Mouse (Mus musculus) MEL (cell line): Measurements from ENCODE around the gene Dhrs9. TPM values are rescaled to one million over a fixed set of nuclear protein-coding genes. Genes with fewer than 3 reads are reported as not detected.

ENCODE experiments used
- DNase-seq: peaks from one replicate; pipeline ENCODE4 v3.0.0; 2011; ENCODE audit warnings: low read depth, low spot score
- H3K27ac ChIP-seq: 2 replicates; pipeline ENCODE4 v1.5.1; 2012; ENCODE audit warnings: low read depth, mild to moderate bottlenecking, control low read depth, low read length, moderate library complexity; ENCODE audit not compliant: control insufficient read depth
- H3K27me3 ChIP-seq, 2 experiments: fragments of 150-350 bp in 1 of 2; sonication (generic) in 1 of 2; 2 replicates each; pipeline ENCODE4 v1.6.1; 2012; ENCODE audit warnings: low read length in 2 of 2, mild to moderate bottlenecking in 2 of 2, improper control_type of control experiment in 1 of 2, moderate library complexity in 1 of 2; ENCODE audit not compliant: insufficient read depth in 2 of 2, control insufficient read depth in 1 of 2
- H3K36me3 ChIP-seq, 2 experiments: 2 replicates each; pipeline ENCODE4 v1.6.1; 2012 to 2014; ENCODE audit warnings: low read length in 2 of 2, improper control_type of control experiment in 1 of 2, inconsistent platforms in 1 of 2, mild to moderate bottlenecking in 1 of 2; ENCODE audit not compliant: insufficient read depth in 2 of 2, control insufficient read depth in 1 of 2
- H3K4me1 ChIP-seq, 2 experiments: fragments of 150-350 bp in 1 of 2; sonication (generic) in 1 of 2; 2 replicates each; pipeline ENCODE4 v1.6.1; 2012; ENCODE audit warnings: low read length in 2 of 2, improper control_type of control experiment in 1 of 2, mild to moderate bottlenecking in 1 of 2; ENCODE audit not compliant: insufficient read depth in 2 of 2, control insufficient read depth in 1 of 2
- H3K4me3 ChIP-seq, 2 experiments: fragments of 150-350 bp in 1 of 2; sonication (generic) in 1 of 2; 2 replicates each; pipeline ENCODE4 v1.5.1; 2012; ENCODE audit warnings: low read depth in 2 of 2, low read length in 2 of 2, mild to moderate bottlenecking in 2 of 2, moderate library complexity in 2 of 2, control low read depth in 1 of 2, improper control_type of control experiment in 1 of 2; ENCODE audit not compliant: control insufficient read depth in 1 of 2, insufficient read depth in 1 of 2
- H3K79me2 ChIP-seq: 2 replicates; pipeline ENCODE4 v1.6.1; 2012; ENCODE audit warnings: mild to moderate bottlenecking, low read length, moderate library complexity; ENCODE audit not compliant: control insufficient read depth, poor library complexity, insufficient read depth
- H3K9ac ChIP-seq: 2 replicates; pipeline ENCODE4 v1.6.1; 2012; ENCODE audit warnings: low read depth, mild to moderate bottlenecking, control low read depth, low read length, moderate library complexity; ENCODE audit not compliant: control insufficient read depth, poor library complexity, severe bottlenecking
- H3K9me3 ChIP-seq: fragments of 150-350 bp; sonication (generic); replicated peaks from 2 replicates; pipeline ENCODE4 v1.6.1; 2012; ENCODE audit warnings: mild to moderate bottlenecking, low read length, improper control_type of control experiment, moderate library complexity; ENCODE audit not compliant: insufficient read depth
- BHLHE40 ChIP-seq: IDR thresholded peaks from 2 replicates; pipeline ENCODE4 v1.6.1; 2012; ENCODE audit warnings: low read depth, mild to moderate bottlenecking, inconsistent platforms, low read length, improper control_type of control experiment, borderline replicate concordance
- CHD1 ChIP-seq: IDR thresholded peaks from 2 replicates; pipeline ENCODE4 v1.6.1; 2012; ENCODE audit warnings: low read depth, mild to moderate bottlenecking, inconsistent platforms, low read length, improper control_type of control experiment
- CTCF ChIP-seq, 3 experiments: IDR thresholded peaks in 2 of 3; conservative IDR thresholded peaks in 1 of 3; 2 replicates each; pipeline ENCODE4 v1.5.1; 2011 to 2012; ENCODE audit warnings: low read length in 3 of 3, low read depth in 2 of 3, mild to moderate bottlenecking in 2 of 3, improper control_type of control experiment in 1 of 3, inconsistent platforms in 1 of 3, mixed read lengths in 1 of 3, moderate library complexity in 1 of 3; ENCODE audit not compliant: control insufficient read depth in 1 of 3, insufficient read depth in 1 of 3, poor library complexity in 1 of 3, severe bottlenecking in 1 of 3
- E2F4 ChIP-seq: IDR thresholded peaks from 2 replicates; pipeline ENCODE4 v1.6.1; 2011; ENCODE audit warnings: low read depth, low read length, improper control_type of control experiment, borderline replicate concordance
- EP300 ChIP-seq, 2 experiments: IDR thresholded peaks; 2 replicates each; pipeline ENCODE4 v1.6.1; 2011; ENCODE audit warnings: improper control_type of control experiment in 2 of 2, low read length in 2 of 2, low read depth in 1 of 2, mild to moderate bottlenecking in 1 of 2
- ETS1 ChIP-seq: IDR thresholded peaks from 2 replicates; pipeline ENCODE4 v1.6.1; 2012; ENCODE audit warnings: low read depth, mild to moderate bottlenecking, inconsistent platforms, low read length, improper control_type of control experiment, moderate library complexity
- GABPA ChIP-seq: IDR thresholded peaks from 2 replicates; pipeline ENCODE4 v1.6.1; 2012; ENCODE audit warnings: low read depth, mild to moderate bottlenecking, inconsistent platforms, low read length, improper control_type of control experiment, moderate library complexity
- GATA1 ChIP-seq: IDR thresholded peaks from 2 replicates; pipeline ENCODE4 v1.6.1; 2011; ENCODE audit warnings: low read depth, low read length, improper control_type of control experiment
- JUND ChIP-seq: IDR thresholded peaks from 2 replicates; pipeline ENCODE4 v1.6.1; 2011; ENCODE audit warnings: low read depth, mild to moderate bottlenecking, improper control_type of control experiment, low read length
- MAFK ChIP-seq: IDR thresholded peaks from 2 replicates; pipeline ENCODE4 v1.6.1; 2011; ENCODE audit warnings: low read depth, mild to moderate bottlenecking, low read length, improper control_type of control experiment, borderline replicate concordance
- MAX ChIP-seq: IDR thresholded peaks from 2 replicates; pipeline ENCODE4 v1.6.1; 2011; ENCODE audit warnings: low read length, improper control_type of control experiment
- MAZ ChIP-seq: IDR thresholded peaks from 2 replicates; pipeline ENCODE4 v1.6.1; 2012; ENCODE audit warnings: low read depth, mild to moderate bottlenecking, inconsistent platforms, low read length, improper control_type of control experiment
- MXI1 ChIP-seq: IDR thresholded peaks from 2 replicates; pipeline ENCODE4 v1.6.1; 2011; ENCODE audit warnings: mild to moderate bottlenecking, low read depth, low read length, improper control_type of control experiment
- MYB ChIP-seq: IDR thresholded peaks from 2 replicates; pipeline ENCODE4 v1.6.1; 2011; ENCODE audit warnings: mild to moderate bottlenecking, low read depth, low read length, improper control_type of control experiment
- MYC ChIP-seq: IDR thresholded peaks from 2 replicates; pipeline ENCODE4 v1.6.1; 2011; ENCODE audit warnings: low read depth, mild to moderate bottlenecking, low read length, improper control_type of control experiment, moderate library complexity
- POLR2A ChIP-seq, 2 experiments: IDR thresholded peaks; 2 replicates each; pipeline ENCODE4 v1.6.1; 2011 to 2012; ENCODE audit warnings: low read length in 2 of 2, mild to moderate bottlenecking in 2 of 2, control low read depth in 1 of 2, improper control_type of control experiment in 1 of 2, low read depth in 1 of 2, moderate library complexity in 1 of 2; ENCODE audit not compliant: control insufficient read depth in 1 of 2, insufficient read depth in 1 of 2, poor library complexity in 1 of 2
- POLR2AphosphoS2 ChIP-seq: IDR thresholded peaks from 2 replicates; pipeline ENCODE4 v1.6.1; 2011; ENCODE audit warnings: low read length, improper control_type of control experiment
- RAD21 ChIP-seq: IDR thresholded peaks from 2 replicates; pipeline ENCODE4 v1.6.1; 2011; ENCODE audit warnings: mild to moderate bottlenecking, low read depth, low read length, improper control_type of control experiment
- RCOR1 ChIP-seq: IDR thresholded peaks from 2 replicates; pipeline ENCODE4 v1.6.1; 2012; ENCODE audit warnings: low read depth, mild to moderate bottlenecking, inconsistent platforms, low read length, improper control_type of control experiment
- SMC3 ChIP-seq: IDR thresholded peaks from 2 replicates; pipeline ENCODE4 v1.6.1; 2011; ENCODE audit warnings: low read depth, low read length, improper control_type of control experiment
- UBTF ChIP-seq: IDR thresholded peaks from 2 replicates; pipeline ENCODE4 v1.6.1; 2012; ENCODE audit warnings: low read depth, mild to moderate bottlenecking, inconsistent platforms, low read length, improper control_type of control experiment, moderate library complexity, borderline replicate concordance; ENCODE audit not compliant: insufficient read depth
- USF1 ChIP-seq: IDR thresholded peaks from 2 replicates; pipeline ENCODE4 v1.6.1; 2014; ENCODE audit warnings: low read depth, mild to moderate bottlenecking, inconsistent platforms, low read length, improper control_type of control experiment, moderate library complexity
- ZC3H11A ChIP-seq: IDR thresholded peaks from 2 replicates; pipeline ENCODE4 v1.6.1; 2012; ENCODE audit warnings: low read depth, mild to moderate bottlenecking, inconsistent platforms, low read length, improper control_type of control experiment
- ZMIZ1 ChIP-seq: IDR thresholded peaks from 2 replicates; pipeline ENCODE4 v1.6.1; 2012; ENCODE audit warnings: low read depth, mild to moderate bottlenecking, inconsistent platforms, low read length, improper control_type of control experiment, moderate library complexity
- ZNF384 ChIP-seq: IDR thresholded peaks from 2 replicates; pipeline ENCODE4 v1.6.1; 2012; ENCODE audit warnings: low read depth, mild to moderate bottlenecking, inconsistent platforms, low read length, improper control_type of control experiment
- polyA plus RNA-seq, 2 experiments: library from polyadenylated mRNA; stranded (reverse) in 1 of 2; unstranded in 1 of 2; fragments of >175 nt in 1 of 2; fragments of >200 nt in 1 of 2; gene quantifications; 2 replicates each; pipeline versions ENCODE4 v1.2.1 to v1.2.4; 2012; ENCODE audit warnings: low replicate concordance in 2 of 2, low read depth in 1 of 2; ENCODE audit not compliant: insufficient read length in 2 of 2, insufficient read depth in 1 of 2, missing spikeins in 1 of 2
- total RNA-seq: library from RNA; depleted of rRNA; stranded (reverse); fragments of 300-350 nt; gene quantifications from 2 replicates; pipeline ENCODE4 v1.2.3, GENCODE M21; 2012

Gene Dhrs9
- total and polyA plus RNA-seq, 3 experiments: not detected

DNA sequence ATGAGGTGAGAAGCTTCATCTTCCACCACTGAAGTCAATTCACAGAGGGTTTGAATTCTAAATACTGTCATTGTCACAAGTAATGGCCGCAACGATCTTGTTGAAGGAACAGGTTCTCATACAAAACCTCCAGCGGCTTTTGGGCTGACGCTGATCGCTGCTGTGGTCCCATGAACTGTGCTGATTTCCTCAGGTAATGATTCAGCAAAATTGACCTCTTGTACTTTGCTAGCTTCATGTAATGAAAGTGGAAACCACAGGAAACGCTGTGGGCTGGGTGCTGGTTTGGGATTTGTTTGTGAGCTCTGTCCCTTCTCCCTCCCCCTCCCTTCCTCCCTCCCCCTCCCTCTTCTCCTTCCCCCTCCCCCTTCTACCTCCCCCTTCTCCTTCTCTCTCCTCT lies 34.8 kb downstream of the Dhrs9 start:
- H3K36me3 ChIP-seq: no peaks in the 10 kb centered on the region
- TF ChIP-seq MAZ (no peak), MYC (no peak), GABPA (no peak), BHLHE40 (no peak), MAFK (no peak), EP300 (IDR thresholded peaks at IDR 0.05; ENCODE audit: low read depth in 1 of 2, low read length in 2 of 2) (no peak), USF1 (no peak), RAD21 (no peak), MXI1 (no peak), ETS1 (no peak), ZC3H11A (no peak), SMC3 (no peak), RCOR1 (no peak)
- no peaks in the 10 kb centered on the region for H3K9me3 ChIP-seq
- H3K4me1 ChIP-seq: no peaks in the 10 kb centered on the region
- no peaks in the 10 kb centered on the region for H3K79me2 ChIP-seq
- H3K9ac ChIP-seq: no peak overlapping the region
- H3K27me3 ChIP-seq: no peaks in the 10 kb centered on the region
- H3K4me3 ChIP-seq: no peak overlapping the region
- DNase-seq: no peak
- no peak overlapping the region for H3K27ac ChIP-seq

DNA sequence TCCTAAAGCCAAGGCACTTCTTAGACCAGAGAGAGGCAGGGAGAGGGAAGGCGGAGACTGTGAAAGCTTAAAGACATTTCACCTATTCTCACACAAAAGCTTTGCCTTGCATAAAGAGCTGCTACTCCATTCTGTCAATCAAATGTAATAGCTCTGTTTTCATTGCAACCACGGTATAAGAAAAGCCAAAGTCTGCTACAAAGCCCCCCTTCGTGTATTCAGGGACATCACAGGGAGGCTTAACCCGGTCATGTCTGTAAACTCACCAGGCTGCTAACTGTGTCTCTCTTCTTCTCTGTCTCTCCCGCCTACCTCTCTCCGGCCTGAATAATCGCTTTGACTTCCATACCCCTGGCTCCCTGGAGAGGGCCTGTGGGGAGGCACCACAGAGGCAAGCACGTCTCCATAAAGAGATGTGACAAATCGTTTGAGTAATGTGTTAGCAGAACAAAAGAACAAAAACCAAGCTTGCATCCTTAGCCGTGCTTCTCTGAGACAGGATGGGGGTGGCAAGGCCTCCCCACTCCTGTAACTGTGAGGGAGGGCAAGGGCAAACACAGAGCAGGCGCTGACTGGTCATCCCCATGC lies 38.1 kb downstream of the Dhrs9 start:
- Histone ChIP-seq H3K4me1 (no peaks in the 10 kb centered on the region), H3K27me3 (no peaks in the 10 kb centered on the region), H3K79me2 (no peaks in the 10 kb centered on the region), H3K4me3 (no peak overlapping the region), H3K27ac (no peak overlapping the region), H3K9me3 (no peaks in the 10 kb centered on the region), H3K36me3 (no peaks in the 10 kb centered on the region), H3K9ac (no peak overlapping the region)
- TF ChIP-seq MYB (no peak), JUND (no peak), ZMIZ1 (no peak), MAZ (no peak), CHD1 (no peak), GABPA (no peak), GATA1 (no peak), CTCF (IDR thresholded peaks at IDR 0.05 in 2 of 3, conservative IDR thresholded peaks at IDR 0.05 in 1 of 3; ENCODE audit: control insufficient read depth in 1 of 3, insufficient read depth in 1 of 3, low read depth in 2 of 3, low read length in 3 of 3, poor library complexity in 1 of 3, severe bottlenecking in 1 of 3) (no peak), UBTF (no peak), SMC3 (no peak), ZC3H11A (no peak), ETS1 (no peak), E2F4 (no peak), MAX (no peak), POLR2AphosphoS2 (no peak), RCOR1 (no peak), POLR2A (IDR thresholded peaks at IDR 0.05; ENCODE audit: control insufficient read depth in 1 of 2, insufficient read depth in 1 of 2, low read depth in 1 of 2, low read length in 2 of 2, poor library complexity in 1 of 2) (no peak), ZNF384 (no peak), RAD21 (no peak)
- no peak for DNase-seq
